Mouse (Mus musculus) frontal cortex, postnatal 25 days (tissue): ENCODE data around the gene Dennd2a.

Experiments
- DNase-seq, 2 experiments: peaks; one replicate each; pipeline ENCODE4 v3.0.0; 2022; ENCODE audit warnings: low spot score in 2 of 2

Dennd2a gene

DNA sequence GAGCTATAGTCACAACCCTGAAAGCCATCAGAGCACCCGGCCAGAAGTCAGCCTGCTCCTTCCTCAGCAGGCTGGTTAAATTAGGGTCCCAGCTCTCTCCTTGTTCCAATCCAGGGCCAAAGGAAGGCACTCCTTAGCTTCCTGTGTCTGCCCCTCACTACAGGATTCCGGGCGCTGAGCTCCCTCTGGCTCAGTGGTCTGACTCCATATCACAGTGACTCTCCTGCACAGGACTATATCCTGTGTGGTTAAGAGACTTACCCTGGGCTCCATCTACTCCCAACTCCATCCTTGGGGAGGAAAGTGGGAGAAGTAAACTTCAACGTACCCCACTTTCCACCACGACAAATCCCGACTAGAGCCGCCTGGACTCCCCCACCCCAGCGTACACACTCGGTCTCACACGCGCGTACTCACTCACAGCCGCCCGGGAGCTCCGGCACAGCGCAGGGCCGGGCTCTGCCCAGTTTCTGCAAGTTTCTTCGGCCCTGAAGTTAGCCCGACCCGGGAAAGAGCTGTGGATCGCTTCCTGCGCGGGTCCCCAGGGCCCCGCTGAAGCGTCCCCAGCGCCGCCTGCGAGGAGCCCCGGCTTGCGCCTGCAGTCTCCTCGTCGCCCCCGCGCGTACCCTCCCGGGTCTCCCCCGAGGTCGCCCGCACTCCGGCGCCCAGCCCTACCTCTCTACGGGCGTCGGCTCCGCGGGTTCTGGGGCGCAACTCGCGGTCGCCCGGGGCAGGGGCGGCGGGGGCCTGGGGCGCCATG is 587 bp downstream of the Dennd2a start:
- DNase-seq: peak in 1 of 2 experiments; percentile 30

DNA sequence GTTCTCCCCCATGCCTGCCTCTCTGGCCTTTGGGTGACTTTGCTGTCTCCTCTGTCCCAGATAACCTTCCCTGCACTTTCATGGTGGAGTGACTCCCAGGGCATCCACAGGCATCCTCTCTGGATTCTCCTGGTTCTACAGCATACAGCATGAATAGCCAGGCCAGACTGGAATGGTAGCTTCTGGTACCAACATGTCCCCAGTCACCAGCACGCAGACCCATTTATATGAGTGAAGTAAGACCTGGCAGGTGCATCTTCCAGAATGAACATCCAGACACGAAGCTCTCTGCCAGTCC is 2.1 kb downstream of the Dennd2a start:
- DNase-seq: no peak

DNA sequence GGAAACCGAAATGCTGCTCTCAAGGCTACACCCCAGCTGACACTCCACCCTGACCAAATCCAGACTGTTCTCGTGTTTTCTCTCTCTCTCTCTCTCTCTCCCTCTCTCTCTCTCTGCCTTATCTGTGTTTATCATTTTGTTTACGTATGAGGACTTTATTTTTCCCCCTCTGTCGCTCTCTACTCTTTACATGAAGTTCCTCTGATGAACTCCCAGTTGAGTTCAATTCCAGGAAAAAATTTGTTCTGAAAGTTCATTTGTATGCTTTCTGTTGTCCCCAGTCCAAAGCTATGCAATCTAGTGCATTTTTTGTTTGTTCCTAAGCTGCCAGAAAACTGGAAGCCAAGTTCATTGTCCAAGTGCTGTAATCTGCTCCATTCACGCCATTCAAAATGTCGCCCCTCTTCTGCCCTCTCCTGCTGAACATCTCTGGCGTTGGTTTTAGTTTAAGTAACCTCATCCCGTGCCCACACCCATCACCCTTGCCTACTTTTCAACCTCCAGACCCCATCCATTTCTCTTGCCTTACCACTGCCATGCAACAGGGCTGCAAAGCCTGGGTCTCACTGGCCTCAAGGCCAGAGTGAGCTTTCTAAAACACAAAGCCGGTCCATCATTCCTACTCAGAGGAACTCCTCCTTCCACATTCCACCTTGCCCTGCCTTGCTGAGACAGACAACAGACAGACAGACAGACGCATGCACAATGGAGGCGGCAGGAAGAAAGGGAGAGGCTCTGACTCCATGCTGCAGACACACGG is 2.6 kb downstream of the Dennd2a start:
- no peak for DNase-seq

DNA sequence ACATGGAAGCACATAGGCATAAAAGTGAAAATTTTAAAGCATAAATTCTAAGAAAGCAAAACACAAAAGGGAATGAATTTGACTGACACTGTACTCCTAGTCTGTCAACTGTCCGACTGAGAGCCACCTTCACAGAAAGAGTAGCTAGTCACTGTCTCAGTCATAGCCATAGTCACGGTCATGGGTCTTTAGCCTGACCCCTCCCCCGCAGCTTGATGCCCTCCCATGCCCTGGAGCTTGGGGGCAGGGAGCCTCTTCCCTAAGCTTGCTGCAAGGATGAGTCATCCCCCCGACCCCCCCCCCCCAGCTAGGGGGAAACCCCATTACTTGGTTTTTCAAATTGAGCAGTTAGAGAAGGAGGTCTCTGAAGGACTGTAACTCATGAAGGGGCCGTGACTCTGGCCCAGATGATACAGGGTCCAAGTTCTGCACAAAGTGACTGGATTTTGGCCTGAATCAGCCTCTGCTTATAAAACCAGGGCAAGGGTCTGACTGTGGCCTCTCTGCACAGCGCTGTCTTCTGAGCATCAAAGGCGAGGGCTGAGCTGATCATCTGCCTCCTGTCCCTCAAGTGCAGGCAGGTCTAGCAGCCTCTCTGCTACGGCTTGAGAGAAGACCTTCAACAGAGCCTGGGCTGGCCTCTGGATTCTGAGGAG is 5.6 kb downstream of the Dennd2a start:
- DNase-seq: no peak

DNA sequence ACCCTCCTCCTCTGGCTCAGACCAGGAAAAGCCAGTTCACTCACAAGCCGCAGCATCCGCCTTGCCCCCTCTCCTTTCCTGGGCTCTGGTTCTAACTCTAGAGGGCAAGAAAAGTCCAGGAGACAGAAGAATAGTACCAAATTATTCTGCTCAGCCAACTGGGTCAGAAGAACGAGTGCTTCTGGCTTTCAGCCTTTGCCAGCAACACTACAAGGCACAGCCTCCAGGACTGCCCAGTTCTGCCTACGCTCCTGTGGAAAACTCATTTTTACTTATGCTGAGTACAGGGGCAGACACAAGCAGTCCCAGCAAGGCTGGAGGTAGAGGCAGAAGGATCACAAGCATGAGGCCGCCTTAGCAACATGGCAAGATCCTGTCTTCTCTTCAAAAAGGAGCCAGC is 9.6 kb downstream of the Dennd2a start:
- no peak for DNase-seq

DNA sequence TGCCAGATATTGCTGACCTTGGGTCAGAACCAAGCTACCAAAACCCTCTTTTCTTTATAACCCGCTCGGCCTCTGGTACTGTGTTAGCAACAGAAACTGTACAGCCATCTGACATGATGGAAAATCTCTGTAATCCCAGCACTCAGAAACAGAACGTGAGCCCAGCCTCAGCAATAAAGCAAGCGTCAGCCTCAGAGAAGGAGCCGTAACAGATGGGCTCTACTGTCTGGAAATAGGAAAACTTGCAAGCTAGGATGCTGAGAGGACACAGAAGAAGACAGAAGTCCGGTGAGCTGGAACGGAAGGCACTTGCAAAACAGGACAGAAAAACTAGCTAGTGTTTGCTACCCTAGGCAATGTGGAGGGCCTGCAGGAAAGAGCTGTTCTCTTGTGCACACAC is 12.2 kb downstream of the Dennd2a start:
- DNase-seq: no peak

DNA sequence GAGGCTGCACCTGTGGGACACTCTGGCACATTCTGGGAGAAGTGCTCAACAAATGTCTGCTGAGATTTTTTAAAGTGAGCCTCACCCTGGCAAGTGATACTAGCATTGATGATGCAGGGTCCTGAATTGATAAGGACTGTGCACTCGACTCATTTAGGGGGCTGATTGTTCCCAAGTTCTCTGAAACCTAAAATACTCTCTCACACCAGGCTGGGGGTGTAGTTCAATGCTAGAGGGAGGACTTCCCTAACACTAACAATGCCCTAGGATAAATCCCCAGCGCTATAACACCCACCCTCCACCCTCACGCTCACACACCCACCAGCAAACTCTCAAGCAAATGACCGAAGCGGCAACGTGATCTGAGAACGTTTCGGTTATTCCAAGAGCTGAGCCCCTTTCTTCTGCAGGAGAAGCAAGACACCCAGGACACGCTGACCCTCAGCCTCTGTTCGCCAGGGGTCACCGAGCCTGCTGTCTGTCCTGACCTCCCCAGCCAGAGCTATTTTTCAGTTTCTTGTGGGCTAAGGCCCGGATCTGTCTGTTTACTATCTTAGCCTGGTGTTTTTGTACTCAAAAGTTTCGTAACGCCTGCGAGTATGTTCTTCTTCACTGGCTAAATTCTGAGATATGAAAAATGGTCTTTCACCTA is 13.8 kb downstream of the Dennd2a start:
- no peak for DNase-seq

DNA sequence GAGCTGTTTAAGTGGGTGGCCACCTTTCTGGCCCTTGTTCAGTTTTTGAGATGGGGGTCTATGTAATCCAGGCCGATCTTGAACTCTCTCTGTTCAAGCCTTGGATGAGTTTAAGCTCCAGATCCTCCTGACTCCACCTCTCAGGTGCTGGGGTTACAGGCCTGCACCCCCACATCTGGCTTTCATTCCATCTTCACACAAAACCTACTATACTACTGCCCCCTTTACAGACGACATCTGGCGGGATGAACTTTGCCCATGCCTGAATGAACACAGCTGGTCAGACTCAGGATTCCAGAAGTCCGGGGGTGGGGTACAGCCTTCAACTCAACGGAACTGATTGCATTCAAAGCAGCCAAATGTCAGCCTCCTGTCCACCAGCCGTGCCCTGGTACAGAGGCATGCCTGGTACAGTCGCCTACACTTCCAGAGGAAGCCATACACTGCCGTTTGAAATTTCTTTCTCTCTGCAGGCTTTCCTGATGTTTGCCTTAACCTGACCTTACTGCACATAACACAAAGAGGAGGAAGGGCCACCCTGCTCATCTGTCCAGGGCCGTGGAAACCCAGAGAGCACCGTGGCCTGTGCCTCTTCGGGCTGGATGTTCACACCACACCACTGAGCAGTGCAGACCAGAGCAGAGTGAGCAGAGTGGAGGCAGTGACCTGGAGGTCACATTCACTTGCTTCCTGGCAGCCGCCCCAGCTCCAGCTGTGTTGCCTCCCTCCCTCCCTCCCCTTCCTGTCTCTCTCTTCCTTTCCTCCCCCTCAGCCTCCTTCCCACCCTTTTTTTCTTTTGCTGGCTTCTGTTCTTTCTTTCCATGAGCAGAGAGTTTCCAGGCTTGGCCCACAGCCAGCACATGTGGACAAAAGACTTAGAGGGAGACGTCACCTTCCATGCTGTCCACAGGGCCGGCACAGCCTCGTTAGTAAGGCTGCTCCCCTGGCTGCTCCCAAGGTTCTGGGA is 14.8 kb downstream of the Dennd2a start:
- DNase-seq: peak in 1 of 2 experiments; percentile 33

DNA sequence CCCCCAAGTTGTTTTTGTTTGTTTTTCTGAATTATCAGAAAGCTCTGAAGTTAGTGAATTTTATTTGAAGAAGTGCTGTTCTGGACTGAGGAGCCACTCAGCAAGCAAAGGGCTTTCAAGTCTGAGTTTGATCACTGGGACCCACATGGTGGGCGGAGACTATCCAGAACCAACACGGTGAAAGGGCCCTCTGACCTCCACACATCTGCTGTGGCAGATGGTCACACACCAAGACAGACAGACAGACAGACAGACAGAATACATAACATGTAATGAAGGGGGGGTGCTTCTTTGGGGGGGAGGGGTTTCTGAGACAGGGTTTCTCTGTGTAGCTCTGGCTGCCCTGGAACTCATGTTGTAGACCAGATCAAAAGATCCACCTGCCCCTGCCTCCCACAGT is 17.1 kb downstream of the Dennd2a start:
- DNase-seq: no peak

DNA sequence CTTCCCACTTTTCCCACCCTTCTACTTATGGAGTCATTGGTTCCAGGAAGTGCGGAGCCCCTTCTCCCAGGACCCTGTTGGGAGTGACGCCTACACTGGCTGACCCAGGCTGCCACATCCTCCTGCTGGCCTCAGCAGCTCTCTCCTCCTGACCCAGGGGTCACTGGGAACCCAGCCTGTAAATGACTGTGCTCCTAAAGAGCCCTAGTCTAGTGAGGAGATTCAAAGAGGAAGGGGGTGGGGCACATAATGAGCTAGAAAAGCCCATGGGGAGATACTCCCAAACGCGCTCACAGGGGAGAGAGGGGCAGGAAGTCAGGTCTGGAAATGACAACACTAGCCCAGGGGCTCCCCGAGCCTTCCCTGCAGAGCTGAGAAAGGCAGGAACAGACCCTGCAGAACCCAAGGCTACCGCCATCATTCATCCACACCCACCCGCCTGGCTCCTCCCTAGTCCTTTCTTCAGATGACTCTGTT is 17.9 kb downstream of the Dennd2a start:
- DNase-seq: no peak

DNA sequence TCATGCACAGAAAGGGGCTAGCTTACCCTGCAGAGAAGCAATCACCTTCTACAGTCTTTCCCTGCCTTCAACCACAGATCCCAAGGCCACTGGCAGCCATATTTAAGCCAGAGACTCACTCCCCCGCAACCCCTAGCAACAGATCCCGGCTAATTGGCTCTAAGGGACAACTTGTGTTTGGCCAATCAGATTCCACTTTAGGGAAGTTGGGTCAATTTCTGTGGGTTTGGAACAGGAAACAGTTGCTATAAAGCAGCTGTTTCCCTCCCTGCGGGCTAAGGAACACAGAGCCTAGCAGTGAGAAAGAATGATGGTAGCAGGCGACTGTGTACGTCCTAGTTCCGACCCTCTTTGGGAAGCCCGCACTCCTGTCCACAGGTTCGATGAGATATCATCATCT is 19.4 kb downstream of the Dennd2a start:
- DNase-seq: no peak

DNA sequence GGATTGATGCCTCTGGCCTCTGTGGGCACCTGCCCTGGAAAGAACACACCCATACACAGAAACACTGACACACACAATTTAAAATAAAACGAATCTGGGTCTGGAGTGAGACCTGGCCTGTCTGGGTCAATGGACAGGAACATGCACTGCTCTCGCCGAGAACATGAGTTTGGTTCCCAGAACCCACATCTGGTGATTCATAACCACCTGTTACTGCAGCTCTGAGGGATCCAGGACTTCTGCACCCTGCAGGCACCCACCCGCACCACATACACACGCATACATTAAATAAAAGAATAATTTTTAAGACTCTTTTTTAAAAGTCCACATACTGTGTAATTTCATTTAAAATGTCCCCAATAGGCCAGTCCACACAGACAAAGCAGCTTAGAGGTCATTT is 20.4 kb downstream of the Dennd2a start:
- no peak for DNase-seq

DNA sequence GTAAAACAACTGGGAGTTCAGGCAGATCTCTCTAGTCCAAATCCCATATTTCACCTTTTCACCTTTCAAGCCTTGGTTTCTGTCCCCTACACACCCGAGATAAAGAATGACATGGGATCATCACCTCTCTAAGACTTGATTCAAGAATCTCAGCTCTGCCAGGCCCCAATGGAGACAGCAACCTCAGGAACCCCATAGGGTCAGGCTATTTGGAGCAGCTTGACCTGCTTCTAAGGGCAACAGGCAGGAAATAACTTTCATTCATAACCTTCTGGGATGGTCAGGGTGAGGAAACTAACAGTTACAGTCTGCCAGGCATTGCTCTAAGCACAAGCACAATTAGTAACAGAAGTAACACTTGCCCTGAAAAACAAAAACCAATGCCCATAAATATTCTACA is 21.0 kb downstream of the Dennd2a start:
- DNase-seq: no peak

DNA sequence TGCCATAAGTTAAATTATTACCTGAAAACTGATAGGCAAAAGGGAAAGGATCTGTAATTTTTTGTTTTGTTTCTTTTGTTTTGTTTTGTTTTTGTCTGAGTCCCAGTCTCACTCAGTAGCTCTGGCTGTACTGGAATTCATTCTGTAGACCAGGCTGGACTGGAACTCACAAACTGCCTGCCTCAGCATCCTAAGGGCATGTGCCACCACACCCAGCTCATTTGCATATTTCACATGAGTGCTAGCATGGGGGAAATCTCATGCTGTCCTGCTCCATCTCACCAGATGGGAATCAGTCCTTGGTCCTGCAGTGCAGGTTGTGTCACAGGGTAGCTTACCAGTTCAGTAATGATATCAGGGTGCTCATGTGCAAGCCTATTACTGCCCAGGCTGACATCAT is 22.7 kb downstream of the Dennd2a start:
- DNase-seq: no peak

DNA sequence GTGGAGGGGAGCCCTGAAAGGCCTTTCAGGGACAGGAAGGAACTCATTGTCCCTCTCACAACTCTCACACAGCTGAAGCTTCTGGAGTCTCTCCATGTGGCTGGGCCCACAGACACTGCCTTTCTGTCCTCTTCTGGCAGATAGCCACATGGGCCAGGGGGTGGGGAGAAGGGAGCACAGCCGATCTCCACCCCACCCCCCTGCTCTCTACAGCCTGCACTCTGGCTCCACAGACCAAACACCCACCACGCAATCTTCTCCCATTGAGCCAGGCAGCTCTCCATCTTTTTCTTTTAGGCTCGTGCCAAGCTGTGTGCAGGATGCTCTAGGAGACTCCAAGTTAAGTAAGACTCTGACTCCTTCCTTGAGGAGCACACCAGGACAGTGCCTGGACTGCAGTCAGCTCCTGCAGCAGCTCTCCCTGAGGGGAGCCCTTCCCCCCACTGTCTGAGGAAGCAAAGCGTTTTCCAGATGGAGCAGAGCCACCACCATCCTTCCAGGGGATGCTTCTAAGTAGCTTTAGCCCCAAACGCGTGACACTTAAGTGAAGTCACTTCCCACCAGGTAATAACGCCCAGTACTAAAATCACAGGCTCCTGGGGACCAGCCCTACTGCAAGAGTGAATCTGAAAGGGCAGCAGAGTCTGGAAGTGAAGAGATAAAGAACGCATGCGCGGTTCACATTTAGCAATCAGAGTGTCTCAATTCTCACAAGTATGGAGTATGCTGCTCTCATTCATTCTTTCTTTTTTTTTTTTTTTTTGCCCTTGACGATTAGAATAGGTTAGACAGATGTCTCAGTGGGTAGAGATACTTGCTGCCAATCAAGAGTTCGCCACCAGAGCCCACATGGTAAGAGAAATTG is 28.8 kb downstream of the Dennd2a start:
- peak; percentile 33 to 51 for DNase-seq

DNA sequence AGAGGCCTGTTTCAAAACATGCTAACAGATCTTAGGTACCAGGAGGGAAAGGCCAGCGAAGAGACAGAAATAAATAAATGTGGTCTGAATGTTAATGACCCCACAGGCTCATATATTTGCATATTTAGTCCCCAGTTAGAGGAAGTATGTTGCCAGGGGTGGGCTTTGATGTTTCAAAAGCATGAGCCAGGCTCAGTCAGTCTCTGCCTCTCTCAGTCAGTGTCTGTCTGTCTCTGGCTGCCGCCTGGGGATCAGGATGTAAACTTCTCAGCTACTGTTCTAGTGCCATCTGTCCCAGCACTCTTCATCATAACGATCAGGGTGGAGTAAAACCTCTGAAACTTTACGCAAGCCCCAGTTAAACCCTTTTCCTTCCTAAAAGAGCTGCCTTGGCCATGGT is 29.9 kb downstream of the Dennd2a start:
- DNase-seq: no peak

DNA sequence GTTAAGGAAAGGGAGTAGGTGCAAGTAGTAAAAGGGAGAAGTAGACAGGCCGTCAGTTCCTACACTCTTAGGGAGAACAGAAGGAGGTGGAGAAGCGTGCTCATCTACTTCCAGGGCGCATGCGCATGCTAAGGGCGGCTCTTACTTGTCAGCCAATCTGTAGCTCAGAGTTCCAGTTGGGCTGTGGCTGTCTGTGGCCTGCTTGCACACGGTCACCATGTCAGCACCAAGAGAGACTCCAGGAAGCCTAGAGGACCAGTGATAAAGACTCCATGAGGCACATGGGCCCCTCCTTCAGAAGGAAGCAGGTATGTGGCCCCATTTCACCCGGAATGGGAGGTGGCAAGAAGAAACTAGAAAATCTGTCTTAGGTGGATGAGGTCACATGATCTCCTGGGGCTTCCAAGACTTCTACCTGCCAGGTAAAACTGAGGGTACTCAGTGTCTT is 30.3 kb downstream of the Dennd2a start:
- DNase-seq: no peak

DNA sequence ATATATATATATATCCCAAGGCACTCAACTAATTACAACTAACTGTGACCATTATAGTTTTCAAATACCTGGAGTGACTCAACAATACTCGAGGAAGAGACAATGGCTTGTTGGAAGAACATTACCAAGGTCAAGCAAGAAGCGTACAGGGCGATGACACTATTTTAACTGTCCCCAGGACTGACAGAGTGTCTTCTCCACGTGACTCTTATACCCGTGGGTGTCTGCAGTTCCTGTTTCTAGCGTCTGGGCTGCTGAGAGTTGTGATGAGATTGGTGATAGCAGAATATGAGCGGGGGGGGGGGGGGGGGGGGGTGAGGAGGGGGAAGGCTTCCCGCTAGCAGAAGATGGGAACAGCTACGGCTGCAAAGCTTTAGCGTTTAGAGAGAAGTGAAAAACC is 30.9 kb downstream of the Dennd2a start:
- no peak for DNase-seq

DNA sequence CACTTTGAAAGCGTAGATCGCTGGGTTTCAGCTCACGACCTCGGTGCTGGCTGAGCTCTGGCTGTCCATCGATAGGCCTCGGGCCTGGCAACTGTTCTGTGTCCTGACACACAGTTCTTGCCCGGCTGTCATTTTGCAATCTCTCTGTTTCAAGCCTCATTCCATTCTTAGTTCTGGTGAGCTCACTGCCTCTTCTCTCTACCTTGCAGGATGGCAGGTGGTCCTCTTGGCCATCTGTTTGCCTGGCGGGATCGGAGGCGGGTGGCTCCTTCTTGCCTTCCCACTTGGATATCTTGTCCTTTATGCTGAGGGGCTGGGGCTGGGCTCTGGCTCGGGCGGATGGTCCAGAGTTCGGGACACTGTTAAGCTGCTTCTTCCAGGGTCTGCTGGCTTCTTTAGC is 34.5 kb downstream of the Dennd2a start:
- no peak for DNase-seq

DNA sequence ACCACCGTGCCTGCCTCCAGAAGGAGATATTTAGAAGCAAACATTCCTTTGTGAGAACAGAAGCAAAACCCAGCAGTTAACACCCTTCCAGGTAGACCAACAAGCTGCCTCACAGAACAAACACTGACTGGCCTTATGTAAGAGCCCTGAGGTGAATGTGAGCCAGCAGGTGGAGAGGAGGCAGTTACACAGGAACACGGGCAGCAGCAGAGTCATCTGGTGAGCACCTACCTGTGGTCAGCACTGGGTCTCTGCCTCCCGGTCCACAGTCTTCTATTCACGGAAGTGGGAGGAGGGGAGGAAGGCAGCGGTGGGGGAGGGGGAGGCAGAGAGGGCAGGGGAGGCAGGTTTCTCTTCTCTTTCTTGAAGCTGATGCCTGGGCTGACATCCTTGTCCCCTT is 35.2 kb downstream of the Dennd2a start:
- no peak for DNase-seq
